7 mouse cellular contexts compared by ENCODE assay signal in genomic region chr9:66988888-66989414, GRCm38 (mm10). TPM values are rescaled to one million over a fixed set of nuclear protein-coding genes. Genes with fewer than 3 reads are reported as not detected.
DNase-seq lines count a peak whose midpoint lies in the region; TF ChIP-seq lines count a peak whose summit lies in the region.

No protein-coding gene starts in this region.

- peak overlapping the region in 1 of 2 experiments; percentile 37; a peak in 2 of 4 replicates for H3K4me3 ChIP-seq in MEL (ENCODE audit: control insufficient read depth in 1 of 2, insufficient read depth in 1 of 2, low read depth in 2 of 2, low read length in 2 of 2)

- no peaks in the 10 kb centered on the region for H3K27me3 ChIP-seq in MEL (ENCODE audit: control insufficient read depth in 1 of 2, insufficient read depth in 2 of 2, low read length in 2 of 2)

- 0 out of 4 replicates have a peak, but pooled peaks of 1 of the 2 experiments have one; percentile 23 for TF ChIP-seq POLR2A in MEL (IDR thresholded peaks at IDR 0.05; ENCODE audit: control insufficient read depth in 1 of 2, insufficient read depth in 1 of 2, low read depth in 1 of 2, low read length in 2 of 2, poor library complexity in 1 of 2)

- TF ChIP-seq CTCF in MEL (IDR thresholded peaks at IDR 0.05 in 2 of 3, conservative IDR thresholded peaks at IDR 0.05 in 1 of 3; ENCODE audit: control insufficient read depth in 1 of 3, insufficient read depth in 1 of 3, low read depth in 2 of 3, low read length in 3 of 3, poor library complexity in 1 of 3, severe bottlenecking in 1 of 3): no peak

- H3K9ac ChIP-seq in MEL (ENCODE audit: control insufficient read depth, low read depth, low read length, poor library complexity, severe bottlenecking): peak overlapping the region; percentile 66

- H3K4me1 ChIP-seq in MEL (ENCODE audit: control insufficient read depth in 1 of 2, insufficient read depth in 2 of 2, low read length in 2 of 2): peaks cover 14 to 46% of the 10 kb centered on the region in 2 experiments

- DNase-seq in 416B (ENCODE audit: low read depth) (peak; percentile 85), MEL (ENCODE audit: low read depth, low spot score) (peak; percentile 77), liver (peak; percentile 32)
- peak; percentile 56 for DNase-seq in induced T-regulatory cell, adult 2 months (ENCODE audit: low read depth)
- DNase-seq in layer of hippocampus, adult 9-11 months: no peak
- DNase-seq in cerebellum, adult 9-11 months: no peak
- DNase-seq in adrenal gland, adult (ENCODE audit: inconsistent age in 2 of 2, low spot score in 1 of 2): no peak

- H3K36me3 ChIP-seq in MEL (ENCODE audit: control insufficient read depth in 1 of 2, insufficient read depth in 2 of 2, low read length in 2 of 2): peaks cover 0 to 46% of the 10 kb centered on the region in 2 experiments; a peak in 2 of 4 replicates

- peak overlapping the region; percentile 95 for H3K27ac ChIP-seq in MEL (ENCODE audit: control insufficient read depth, low read depth, low read length)

- H3K9me3 ChIP-seq in MEL (replicated peaks; ENCODE audit: insufficient read depth, low read length): no peaks in the 10 kb centered on the region

- no peak for TF ChIP-seq RAD21 in MEL (IDR thresholded peaks at IDR 0.05; ENCODE audit: low read depth, low read length)

- TF ChIP-seq EP300 in MEL (IDR thresholded peaks at IDR 0.05; ENCODE audit: low read depth in 1 of 2, low read length in 2 of 2): peak; percentile 69 to 85

- no peaks in the 10 kb centered on the region for H3K79me2 ChIP-seq in MEL (ENCODE audit: control insufficient read depth, insufficient read depth, low read length, poor library complexity)

TF ChIP-seq in MEL, 35 proteins besides CTCF, POLR2A, EP300 and RAD21:
- TF ChIP-seq SIN3A (IDR thresholded peaks at IDR 0.05; ENCODE audit: low read length) (peak; percentile 44; the same call in 1 of the 2 replicates), E2F4 (IDR thresholded peaks at IDR 0.05; ENCODE audit: borderline replicate concordance, low read depth, low read length) (no peak), TCF12 (IDR thresholded peaks at IDR 0.05; ENCODE audit: low read depth, low read length) (0 out of 2 replicates have a peak, but pooled peaks have one; percentile 13), GATA1 (IDR thresholded peaks at IDR 0.05; ENCODE audit: low read depth, low read length) (peak; percentile 90), CHD1 (IDR thresholded peaks at IDR 0.05; ENCODE audit: low read depth, low read length) (no peak), MEF2A (IDR thresholded peaks at IDR 0.05; ENCODE audit: extremely low read depth, insufficient replicate concordance, low read depth, low read length, poor library complexity, severe bottlenecking) (no peak), TBP (IDR thresholded peaks at IDR 0.05; ENCODE audit: low read depth, low read length) (peak; percentile 46; the same call in 1 of the 2 replicates), ETS1 (IDR thresholded peaks at IDR 0.05; ENCODE audit: low read depth, low read length) (peak; percentile 62), JUND (IDR thresholded peaks at IDR 0.05; ENCODE audit: low read depth, low read length) (peak; percentile 89)

RNA-seq across cellular contexts. Expression of gene Lactb, which starts 13.7 kb away (rescaled TPM):
- 27.0 and 28.9 TPM in 2 replicates for total RNA-seq in MEL (2012; rRNA removed)
- 100 to 1,000 TPM in 1 of 2 experiments, 10 to 100 TPM in 1; 36.9 to 108 TPM for polyA plus RNA-seq in MEL (2012; ENCODE audit: insufficient read depth in 1 of 2, insufficient read length in 2 of 2, low read depth in 1 of 2, low replicate concordance in 2 of 2, missing spikeins in 1 of 2)

RNA-seq across cellular contexts. Expression of gene Rps27l, which starts 43.1 kb away (rescaled TPM):
- total RNA-seq in MEL (2012; rRNA removed): 502 and 524 TPM in 2 replicates
- 100 to 1,000 TPM in 1 of 2 experiments, not detected in 1; 469 TPM for polyA plus RNA-seq in MEL (2012; ENCODE audit: insufficient read depth in 1 of 2, insufficient read length in 2 of 2, low read depth in 1 of 2, low replicate concordance in 2 of 2, missing spikeins in 1 of 2)

Comparison
In these comparisons a context has a peak if more than half of its experiments do, and no peak if none do; other contexts are left out.
1. DNase-seq: peak in 416B (single experiment), MEL (single experiment), induced T-regulatory cell, adult 2 months (single experiment) and liver (single experiment); none in layer of hippocampus, adult 9-11 months (single experiment), cerebellum, adult 9-11 months (single experiment) and adrenal gland, adult (0 of 2).